Mouse (Mus musculus) activated CD4-positive, CD25-positive, alpha-beta regulatory T cell, adult 9 weeks (primary cell): ENCODE measurements around the gene Grasp. TPM values are rescaled to one million over a fixed set of nuclear protein-coding genes. Genes with fewer than 3 reads are reported as not detected.

Experiments used
- polyA plus RNA-seq: library from polyadenylated mRNA; unstranded; fragments of 100-300 nt; shearing (Covaris generic); gene quantifications from one replicate; pipeline ENCODE4 v1.2.1, GENCODE M21; 2017

Gene Grasp
- polyA plus RNA-seq, result not detected

DNA sequence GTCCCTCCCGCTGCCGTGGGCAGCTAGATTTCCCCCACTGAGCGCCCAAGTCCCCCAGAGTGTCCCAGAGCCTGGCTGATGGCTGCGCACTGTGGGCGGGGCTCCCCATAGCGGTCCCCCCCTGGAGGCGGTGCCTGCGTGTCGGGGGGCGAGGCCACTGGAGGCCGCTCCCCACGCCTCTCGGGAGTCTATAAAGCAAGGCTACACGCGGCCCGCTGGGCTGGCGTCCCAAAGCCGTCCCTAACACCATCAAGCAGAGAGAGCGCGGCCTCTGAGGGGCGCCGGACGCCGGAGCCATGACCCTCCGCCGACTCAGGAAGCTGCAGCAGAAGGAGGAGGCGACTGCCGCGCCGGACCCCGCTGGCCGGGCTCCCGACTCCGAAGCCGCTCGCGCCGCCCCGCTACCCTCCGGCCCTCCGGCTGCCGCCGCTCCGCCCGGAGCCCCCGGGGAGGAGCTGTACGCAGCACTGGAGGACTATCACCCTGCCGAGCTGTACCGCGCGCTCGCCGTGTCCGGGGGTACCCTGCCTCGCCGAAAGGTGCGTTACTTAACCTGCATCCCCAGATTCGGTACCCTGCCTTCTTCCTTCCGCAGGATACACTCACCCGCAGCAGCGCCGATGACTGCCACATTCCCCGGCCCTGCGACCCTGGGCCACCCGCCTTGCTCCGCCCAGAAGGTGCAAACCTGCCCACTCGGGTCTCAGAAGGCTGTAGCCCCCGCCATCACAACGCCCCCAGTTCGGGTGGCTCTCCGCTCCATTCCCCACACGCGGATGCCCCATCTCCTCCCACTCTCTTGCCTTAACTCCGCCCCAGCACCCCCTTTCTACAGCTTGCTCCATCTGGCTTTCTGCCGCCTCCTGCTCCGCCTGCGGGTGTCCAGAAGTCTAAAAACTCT lies at the start of gene Grasp:
TSS of gene Grasp (plus strand) at position 183 of the 901 bp plus-strand sequence.

GRCm38 (mm10) chr15:101253886-101254795 lies 30.2 kb downstream of the Grasp start, which contains the start of gene Nr4a1:
Gene Nr4a1, plus strand, starts transcription at chr15:101254269.

Other genes with a start within 250 kb of the Grasp start
- gene Gm47841, start 176.8 kb upstream of the Grasp start, polyA plus RNA-seq, result not detected
- not detected for gene Fignl2, start 145.6 kb upstream of the Grasp start, polyA plus RNA-seq
- gene Ankrd33, start 108.4 kb upstream of the Grasp start, polyA plus RNA-seq, result not detected
- gene Acvrl1, start 95.7 kb upstream of the Grasp start, polyA plus RNA-seq, result 3.8 TPM
- 1.9 TPM for gene Acvr1b, start 50.1 kb upstream of the Grasp start, polyA plus RNA-seq
- gene Nr4a1, start 30.1 kb downstream of the Grasp start, polyA plus RNA-seq, result 133 TPM
- gene Atg101, start 60.1 kb downstream of the Grasp start, polyA plus RNA-seq, result 73.2 TPM
- 0.24 TPM for gene 6030408B16Rik, start 69.0 kb downstream of the Grasp start, polyA plus RNA-seq
- gene Krt80, start 146.0 kb downstream of the Grasp start, polyA plus RNA-seq, result 0.10 TPM
- gene Krt7, start 186.9 kb downstream of the Grasp start, polyA plus RNA-seq, result not detected
- gene Krt87, start 214.6 kb downstream of the Grasp start, polyA plus RNA-seq, result 0.44 TPM
- gene Krt88, start 223.6 kb downstream of the Grasp start, polyA plus RNA-seq, result not detected
- gene Krt81, start 239.6 kb downstream of the Grasp start, polyA plus RNA-seq, result not detected
- gene Krt86, start 249.3 kb downstream of the Grasp start, polyA plus RNA-seq, result not detected